Mouse (Mus musculus) CH12.LX (cell line): Measurements from ENCODE around the gene Gm20388.

ENCODE experiments used
- CTCF ChIP-seq, 2 experiments: IDR thresholded peaks in 1 of 2; conservative IDR thresholded peaks in 1 of 2; 2 replicates each; pipeline ENCODE4 v1.5.1; 2011 to 2012; ENCODE audit warnings: low read depth in 2 of 2, low read length in 2 of 2, improper control_type of control experiment in 1 of 2, inconsistent platforms in 1 of 2, mild to moderate bottlenecking in 1 of 2, moderate library complexity in 1 of 2
- EP300 ChIP-seq: IDR thresholded peaks from 2 replicates; pipeline ENCODE4 v1.6.1; 2011; ENCODE audit warnings: low read length, improper control_type of control experiment
- MXI1 ChIP-seq: IDR thresholded peaks from 2 replicates; pipeline ENCODE4 v1.6.1; 2011; ENCODE audit warnings: mild to moderate bottlenecking, low read depth, low read length, improper control_type of control experiment
- POLR2A ChIP-seq: IDR thresholded peaks from 2 replicates; pipeline ENCODE4 v1.6.1; 2011; ENCODE audit warnings: low read depth, mild to moderate bottlenecking, improper control_type of control experiment, low read length
- TBP ChIP-seq: conservative IDR thresholded peaks from 2 replicates; pipeline ENCODE4 v1.6.1; 2011; ENCODE audit warnings: low read depth, low read length, improper control_type of control experiment

DNA sequence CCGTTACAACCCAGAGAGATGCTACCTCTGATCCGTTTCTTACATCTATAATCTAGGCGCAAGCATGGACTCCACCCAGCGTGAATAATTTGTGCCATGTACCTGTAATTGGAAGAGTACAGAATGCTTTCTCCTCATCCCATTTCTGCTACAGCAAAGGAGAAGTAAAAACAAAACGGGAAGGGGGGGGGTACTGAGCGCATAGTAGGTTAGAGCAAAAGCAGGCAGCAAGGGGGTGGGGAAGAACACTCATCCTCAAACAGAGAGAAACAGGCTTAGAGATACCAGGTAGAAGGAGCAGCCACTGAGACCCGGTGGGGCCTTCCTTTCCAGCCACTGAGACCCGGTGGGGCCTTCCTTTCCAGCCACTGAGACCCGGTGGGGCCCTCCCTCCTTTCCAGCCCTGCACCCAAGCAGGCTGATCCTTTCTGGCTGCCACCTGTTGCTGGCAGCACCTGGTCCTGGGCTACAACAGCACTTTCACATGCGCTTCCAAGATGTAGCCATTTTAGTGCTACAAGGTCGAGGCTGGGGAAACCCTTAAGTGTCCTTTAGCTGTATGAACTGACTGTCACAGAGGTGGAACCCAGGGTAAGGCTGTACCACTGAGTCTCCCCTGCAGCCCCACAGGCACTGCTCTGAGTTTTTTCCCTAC, 4451.3 kb downstream of the Gm20388 start:
- no peak for TF ChIP-seq MXI1
- no peak for TF ChIP-seq TBP
- no peak for TF ChIP-seq POLR2A
- no peak for TF ChIP-seq CTCF (conservative IDR thresholded peaks at IDR 0.05 in 1 of 2, IDR thresholded peaks at IDR 0.05 in 1 of 2; ENCODE audit: low read depth in 2 of 2, low read length in 2 of 2)
- no peak for TF ChIP-seq EP300
